Mouse (Mus musculus) kidney, adult 8-10 months (tissue): ENCODE data around the gene Rpl29.

ENCODE experiments used
- DNase-seq, 2 experiments: peaks; one replicate each; pipeline ENCODE4 v3.0.0; 2022

The Rpl29 gene

GRCm38 (mm10) chr9:106473081-106473752 is 44.0 kb downstream of the Rpl29 start:
- peak; percentile 61 to 64 for DNase-seq

DNA sequence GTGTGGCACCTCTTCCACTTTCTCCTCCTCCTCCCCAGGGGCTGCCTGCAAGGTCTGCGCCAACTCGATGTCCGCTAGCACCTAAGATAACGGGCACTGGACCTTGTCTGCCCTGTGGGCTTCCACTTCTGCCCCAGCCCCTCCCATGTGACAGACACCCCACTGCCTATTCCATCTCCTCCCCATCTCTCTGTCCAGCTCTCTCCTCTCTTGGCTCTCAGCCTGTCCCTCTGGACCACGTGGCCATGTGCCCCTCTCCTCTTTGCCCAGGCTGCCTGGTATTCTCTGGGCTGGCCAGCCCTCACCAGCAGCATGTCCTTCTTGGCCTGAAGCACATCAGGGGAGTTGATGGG is 44.5 kb downstream of the Rpl29 start:
- DNase-seq, result no peak

DNA sequence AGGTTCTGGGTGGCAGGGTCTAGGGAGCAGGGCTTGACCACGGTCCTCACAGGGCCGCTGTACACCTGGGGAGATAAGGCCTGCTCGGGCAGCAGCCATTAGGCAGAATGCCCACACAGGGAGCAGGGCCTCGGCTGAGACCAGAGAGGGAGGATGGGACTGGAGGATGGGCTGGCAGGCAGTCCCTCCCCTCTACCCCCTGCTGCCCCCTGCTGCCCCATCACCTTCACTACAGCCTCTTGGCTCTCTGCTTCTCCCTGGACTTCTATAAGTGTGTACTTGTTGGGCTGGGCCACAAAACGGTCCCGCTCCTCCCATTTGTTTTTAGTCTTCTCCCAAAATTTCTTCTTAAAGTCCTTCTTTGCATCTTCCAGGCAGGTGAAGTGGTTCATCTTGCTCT is 45.2 kb downstream of the Rpl29 start:
- peak in 1 of 2 experiments; percentile 69 for DNase-seq

GRCm38 (mm10) chr9:106475046-106475445 is 45.8 kb downstream of the Rpl29 start:
- DNase-seq, result peak in 1 of 2 experiments; percentile 35

DNA sequence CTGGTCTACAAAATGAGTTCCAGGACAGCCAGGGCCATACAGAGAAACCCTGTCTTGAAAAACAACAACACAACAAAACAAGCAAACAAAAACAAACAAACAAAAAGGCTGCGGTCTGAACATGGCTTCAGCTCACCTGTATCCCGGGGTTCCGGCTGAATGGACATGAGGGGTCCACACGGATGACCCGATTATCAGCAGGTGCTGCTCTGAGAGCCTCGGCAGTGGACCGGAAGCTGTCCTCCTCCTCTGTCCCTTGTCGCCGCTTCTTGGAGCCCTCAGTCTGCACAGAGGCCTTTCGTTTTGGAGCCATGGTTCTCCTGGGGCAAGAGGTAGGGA is 46.4 kb downstream of the Rpl29 start, which contains the start of gene Rrp9:
Rrp9 (plus strand) TSS at position 301 of the 339 bp plus-strand sequence.
- DNase-seq, result no peak

- DNase-seq, result peak; percentile 74
These were observed 47.0 kb downstream of the Rpl29 start for GRCm38 (mm10) chr9:106476002-106476923.

DNA sequence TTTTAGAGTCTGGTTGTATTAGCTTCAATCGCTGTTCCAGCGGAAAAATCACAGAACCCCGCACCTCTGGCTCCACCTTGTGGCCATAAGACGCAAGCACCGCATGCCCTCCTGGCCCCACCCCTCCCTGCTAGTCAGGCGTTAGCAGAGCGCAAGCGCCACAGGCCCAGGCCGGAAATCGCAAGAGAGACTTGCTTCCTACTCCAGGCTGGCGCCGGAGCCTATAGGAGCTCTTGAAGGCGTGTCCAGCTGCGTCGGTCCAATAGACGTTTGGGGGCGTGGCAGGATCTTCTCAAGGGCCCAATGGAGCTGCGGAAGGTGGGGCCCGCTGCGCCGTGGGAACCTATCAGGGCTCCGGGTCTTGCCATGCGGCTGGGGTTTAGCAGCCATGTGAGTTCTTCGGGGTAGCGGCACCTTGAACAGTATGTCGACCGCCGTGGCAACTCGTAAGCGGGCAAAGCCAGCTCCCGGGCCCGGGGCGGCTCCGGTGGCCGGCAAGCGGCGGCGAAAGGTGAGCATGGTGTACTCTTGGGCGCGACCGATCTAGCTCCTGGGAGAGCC is 47.8 kb downstream of the Rpl29 start, which contains the start of gene Parp3:
Parp3 (minus strand) TSS at position 26 of the 561 bp plus-strand sequence.
- DNase-seq, result peak; percentile 99 to 100

DNA sequence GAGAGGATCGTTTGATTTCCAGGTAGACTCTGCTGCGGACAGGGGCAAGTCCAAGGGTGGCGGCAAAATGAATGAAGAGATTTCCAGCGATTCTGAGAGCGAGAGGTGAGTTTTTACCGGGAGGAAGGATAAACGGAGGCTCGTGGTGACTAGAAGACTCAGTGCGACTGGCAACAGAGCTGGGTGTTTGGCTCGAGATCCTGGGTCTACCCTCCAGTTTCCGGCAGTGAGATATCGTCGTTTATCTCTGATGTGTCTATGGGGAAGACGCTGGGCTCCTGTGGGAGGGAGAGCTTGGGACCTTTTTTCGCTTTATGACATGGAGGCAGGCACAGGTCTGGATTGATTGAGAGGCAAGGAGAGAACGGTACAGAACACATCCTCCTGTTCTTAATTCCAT is 48.4 kb downstream of the Rpl29 start:
- peak in 1 of 2 experiments; percentile 1 for DNase-seq

- DNase-seq, result peak in 1 of 2 experiments; percentile 0
These were observed 48.8 kb downstream of the Rpl29 start for GRCm38 (mm10) chr9:106478101-106478500.

GRCm38 (mm10) chr9:106480541-106480940 is 51.3 kb downstream of the Rpl29 start:
- peak in 1 of 2 experiments; percentile 1 for DNase-seq

- no peak for DNase-seq
These were observed 51.8 kb downstream of the Rpl29 start for GRCm38 (mm10) chr9:106481075-106481474.
